Mouse (Mus musculus) heart, embryonic 12.5 days (tissue): ENCODE measurements at regions not wholly inside any gene's neighbourhood (a gene's known extent, or its start where the extent isn't known, plus 50 kb on each side); places are given as distances from the start of the nearest gene placed in this dataset.

Experiments used
- ATAC-seq: fragments of 200-750 bp; cut with Nextera tagmentation; 2 replicates; pipeline ENCODE4 v1.8.0; 2017; ENCODE audit warnings: moderate TSS enrichment, moderate library complexity; ENCODE audit not compliant: insufficient number of reproducible peaks, low FRiP score
- H3K27ac ChIP-seq: fragments of 300-500 bp; sonication (generic); 2 replicates; pipeline ENCODE4 v1.5.1; 2016; ENCODE audit warnings: mild to moderate bottlenecking, moderate library complexity; ENCODE audit not compliant: poor library complexity, severe bottlenecking
- H3K27me3 ChIP-seq: fragments of 300-500 bp; sonication (generic); replicated peaks from 2 replicates; pipeline ENCODE4 v1.6.1; 2016; ENCODE audit warnings: mild to moderate bottlenecking, moderate library complexity
- H3K36me3 ChIP-seq: fragments of 300-500 bp; sonication (generic); 2 replicates; pipeline ENCODE4 v1.6.1; 2016; ENCODE audit warnings: mild to moderate bottlenecking, moderate library complexity
- H3K4me1 ChIP-seq: fragments of 300-500 bp; sonication (generic); replicated peaks from 2 replicates; pipeline ENCODE4 v1.6.1; 2016; ENCODE audit warnings: mild to moderate bottlenecking
- H3K4me2 ChIP-seq: fragments of 300-500 bp; sonication (generic); 2 replicates; pipeline ENCODE4 v1.6.1; 2016; ENCODE audit warnings: mild to moderate bottlenecking, moderate library complexity
- H3K4me3 ChIP-seq: fragments of 300-500 bp; sonication (generic); 2 replicates; pipeline ENCODE4 v1.5.1; 2016; ENCODE audit warnings: mild to moderate bottlenecking
- H3K9ac ChIP-seq: fragments of 300-500 bp; sonication (generic); 2 replicates; pipeline ENCODE4 v1.6.1; 2016; ENCODE audit warnings: mild to moderate bottlenecking, moderate library complexity
- H3K9me3 ChIP-seq: fragments of 300-500 bp; sonication (generic); replicated peaks from 2 replicates; pipeline ENCODE4 v1.6.1; 2016; ENCODE audit warnings: mild to moderate bottlenecking, moderate library complexity
- WGBS: fragments of 180-500 bp; shearing (Covaris S2); methylation state at CpG from one replicate; pipeline ENCODE4 v1.1.7; 2016; 5-methylcytosine and 5-hydroxymethylcytosine counted together

DNA sequence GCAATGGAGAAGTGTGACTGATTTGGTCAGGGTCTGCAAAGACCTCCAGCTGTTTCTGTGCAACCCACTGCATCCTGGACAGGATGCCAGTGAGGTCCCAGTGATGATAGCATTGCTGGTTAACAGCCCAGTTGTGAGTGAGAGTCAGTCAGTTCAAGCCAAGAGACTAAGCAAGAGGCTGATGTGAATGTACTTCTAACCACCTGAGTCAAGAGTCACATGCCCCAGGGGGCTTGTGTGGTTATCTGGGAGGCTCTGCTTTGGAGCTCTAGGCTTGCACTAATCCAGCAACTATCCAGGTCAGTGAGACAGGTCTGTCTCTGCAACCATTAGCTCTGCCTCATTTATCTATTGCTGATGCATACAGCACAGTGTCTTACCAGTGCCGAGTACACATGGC, 55.5 kb upstream of the Irf2bp2 start:
- H3K4me2 ChIP-seq, result no peak overlapping the region
- WGBS, result 86% methylated on average over 1 of the region's 1 CpGs

DNA sequence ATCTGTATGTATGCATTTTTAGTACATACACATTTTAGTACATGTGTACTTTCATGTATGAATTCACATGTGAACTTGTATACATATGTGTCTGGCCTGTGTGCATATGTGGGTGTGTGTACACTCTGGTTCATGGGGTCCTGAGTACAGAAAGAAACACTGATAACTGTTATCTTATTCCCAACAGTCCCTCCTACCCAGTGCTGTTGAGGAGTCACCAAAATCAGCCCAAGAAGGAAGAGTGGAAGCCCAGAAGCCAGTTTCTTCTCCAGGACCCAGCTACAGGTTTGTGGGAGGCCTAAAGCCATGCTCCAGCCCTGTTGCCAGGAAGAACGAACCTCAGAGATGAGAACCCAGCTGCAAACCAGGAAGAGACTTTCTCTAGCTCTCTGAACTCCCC, 53.6 kb upstream of the Irf2bp2 start:
- H3K4me3 ChIP-seq, result no peak overlapping the region
- H3K9ac ChIP-seq, result no peak overlapping the region
- peaks cover 10% of the 10 kb centered on the region for H3K4me1 ChIP-seq
- WGBS, result 50% methylated on average over 1 of the region's 1 CpGs
- H3K9me3 ChIP-seq, result no peaks in the 10 kb centered on the region
- H3K27me3 ChIP-seq, result no peaks in the 10 kb centered on the region
- no peak overlapping the region for H3K4me2 ChIP-seq
- no peaks in the 10 kb centered on the region for H3K36me3 ChIP-seq
- ATAC-seq, result no peak
- H3K27ac ChIP-seq, result no peak overlapping the region

More for the DNA sequence above, 55.5 kb upstream of the Irf2bp2 start:
- H3K27ac ChIP-seq, result no peak overlapping the region
- no peak for ATAC-seq
- H3K4me3 ChIP-seq, result no peak overlapping the region
- no peaks in the 10 kb centered on the region for H3K9me3 ChIP-seq
- H3K4me1 ChIP-seq, result peaks cover 10% of the 10 kb centered on the region
- H3K36me3 ChIP-seq, result no peaks in the 10 kb centered on the region
- no peaks in the 10 kb centered on the region for H3K27me3 ChIP-seq
- H3K9ac ChIP-seq, result no peak overlapping the region

DNA sequence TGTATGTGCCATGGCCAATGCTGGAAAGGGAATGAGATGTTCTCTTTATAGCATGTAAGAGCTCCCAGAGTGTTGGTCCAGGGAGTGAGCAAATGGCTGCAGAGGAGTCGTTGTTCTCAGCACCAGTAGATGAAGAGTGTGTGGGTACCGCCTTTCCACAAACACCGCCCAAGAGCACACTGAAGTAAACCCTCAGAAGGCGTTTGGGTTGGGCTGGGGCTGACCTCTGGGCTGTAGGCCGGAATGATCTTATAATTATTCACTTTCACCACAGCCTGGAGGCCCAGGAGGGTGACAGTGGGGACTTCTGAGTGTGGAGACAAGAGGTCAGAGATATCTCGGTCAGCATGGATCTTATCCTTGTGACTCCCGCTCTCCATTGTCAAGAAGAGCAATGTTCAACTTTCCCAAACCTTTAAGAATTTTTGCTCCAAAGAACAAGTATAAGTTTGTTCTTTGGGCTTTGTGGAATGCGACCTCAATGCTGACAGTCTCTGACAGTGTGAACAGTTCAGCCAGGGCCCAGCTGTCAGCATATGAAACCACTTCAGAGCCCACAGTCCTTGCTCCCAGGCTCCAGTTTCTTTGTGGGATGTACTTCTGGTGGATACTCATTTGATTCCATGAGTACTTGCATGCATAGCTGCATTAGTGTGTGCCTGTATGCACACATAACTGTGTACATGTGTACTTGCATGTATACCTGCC, 53.0 kb upstream of the Irf2bp2 start:
- 51% methylated on average over 8 of the region's 8 CpGs for WGBS
- Histone ChIP-seq H3K27me3 (no peaks in the 10 kb centered on the region), H3K36me3 (no peaks in the 10 kb centered on the region), H3K9ac (no peak overlapping the region), H3K4me2 (no peak overlapping the region), H3K9me3 (no peaks in the 10 kb centered on the region), H3K4me1 (peaks cover 10% of the 10 kb centered on the region), H3K4me3 (no peak overlapping the region), H3K27ac (no peak overlapping the region)
- no peak for ATAC-seq

DNA sequence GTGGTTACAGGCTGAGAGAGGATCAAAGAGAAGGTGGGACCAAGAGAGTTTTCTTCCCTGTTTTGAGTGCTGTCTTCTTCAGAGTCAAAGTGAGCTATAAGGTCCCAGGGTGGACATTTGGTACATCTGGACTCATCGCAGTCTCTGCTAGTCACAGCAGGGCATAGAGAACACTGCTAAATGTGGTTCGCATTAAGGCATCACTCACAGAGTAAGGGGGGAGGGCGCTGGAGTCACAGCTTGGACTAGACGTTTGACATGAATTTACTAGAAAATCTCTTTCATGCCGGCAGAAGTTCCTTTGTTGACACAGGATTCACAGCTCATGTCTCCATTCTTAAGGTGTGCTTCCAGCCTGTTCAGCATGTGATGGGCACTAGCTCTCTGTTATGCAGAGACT, 50.4 kb upstream of the Irf2bp2 start:
- Histone ChIP-seq H3K9me3 (peaks cover 7% of the 10 kb centered on the region; the same call in 1 of the 2 replicates), H3K4me1 (peaks cover 10% of the 10 kb centered on the region), H3K36me3 (no peaks in the 10 kb centered on the region), H3K27me3 (no peaks in the 10 kb centered on the region), H3K4me2 (no peak overlapping the region), H3K9ac (no peak overlapping the region), H3K4me3 (no peak overlapping the region), H3K27ac (no peak overlapping the region)
- no peak for ATAC-seq
- 67% methylated on average over 5 of the region's 5 CpGs for WGBS
